Mouse (Mus musculus): Measurements from ENCODE around the gene Nsun5. TPM values are rescaled to one million over a fixed set of nuclear protein-coding genes. Genes with fewer than 3 reads are reported as not detected.

The Nsun5 gene
- polyA plus RNA-seq, 1 experiment = 14.2 TPM

GRCm38 (mm10) chr5:135408114-135408513 is 38.4 kb downstream of the Nsun5 start:
- H3K27ac ChIP-seq (ENCODE audit: insufficient read depth, low read depth, low read length) = no peak overlapping the region
- H3K36me3 ChIP-seq (ENCODE audit: control insufficient read depth, insufficient read depth, low read length) = no peaks in the 10 kb centered on the region
- 81% methylated on average over 4 of the region's 4 CpGs for WGBS
- TF ChIP-seq CTCF (IDR thresholded peaks at IDR 0.05; ENCODE audit: extremely low read depth, insufficient read length, insufficient replicate concordance, low read depth, low read length) (no peak), POLR2A (IDR thresholded peaks at IDR 0.05; ENCODE audit: low read depth, low read length) (no peak)
- no peaks in the 10 kb centered on the region for H3K27me3 ChIP-seq (ENCODE audit: control insufficient read depth, insufficient read depth, low read length)
- H3K4me3 ChIP-seq (ENCODE audit: low read depth, low read length) = no peak overlapping the region
- no peaks in the 10 kb centered on the region for H3K4me1 ChIP-seq (ENCODE audit: control insufficient read depth, insufficient read depth, insufficient read length, low read length)

- no peaks in the 10 kb centered on the region for H3K36me3 ChIP-seq (ENCODE audit: control insufficient read depth, insufficient read depth, low read length)
Observed at GRCm38 (mm10) chr5:135410266-135410665, 40.5 kb downstream of the Nsun5 start.

More at GRCm38 (mm10) chr5:135410266-135410665, 40.5 kb downstream of the Nsun5 start:
- TF ChIP-seq CTCF (IDR thresholded peaks at IDR 0.05; ENCODE audit: extremely low read depth, insufficient read length, insufficient replicate concordance, low read depth, low read length) = no peak
- TF ChIP-seq POLR2A (IDR thresholded peaks at IDR 0.05; ENCODE audit: low read depth, low read length) = no peak
- Histone ChIP-seq H3K4me1 (ENCODE audit: control insufficient read depth, insufficient read depth, insufficient read length, low read length) (no peaks in the 10 kb centered on the region), H3K27me3 (ENCODE audit: control insufficient read depth, insufficient read depth, low read length) (no peaks in the 10 kb centered on the region), H3K4me3 (ENCODE audit: low read depth, low read length) (no peak overlapping the region), H3K27ac (ENCODE audit: insufficient read depth, low read depth, low read length) (no peak overlapping the region)
- whole genome bisulfite sequencing = 90% methylated on average over 9 of the region's 9 CpGs

Other genes with a start within 250 kb of the Nsun5 start
- 4.8 and 5.3 TPM in 2 replicates for gene Tbl2, start 220.3 kb upstream of the Nsun5 start, polyA plus RNA-seq (2012; rRNA removed)
- 12.1 and 28.4 TPM in 2 replicates for gene Bcl7b, start 201.7 kb upstream of the Nsun5 start, polyA plus RNA-seq (2012; rRNA removed)
- gene Baz1b, start 182.7 kb upstream of the Nsun5 start, polyA plus RNA-seq (2012; rRNA removed) = 6.9 and 14.7 TPM in 2 replicates
- 2.2 and 8.7 TPM in 2 replicates for gene Fzd9, start 118.7 kb upstream of the Nsun5 start, polyA plus RNA-seq (2012; rRNA removed)
- not detected in 2 replicates for gene Fkbp6, start 19.9 kb upstream of the Nsun5 start, polyA plus RNA-seq (2012; rRNA removed)
- gene Trim50, start 16.7 kb upstream of the Nsun5 start, polyA plus RNA-seq (2012; rRNA removed) = 1.6 TPM in 1 of 2 replicates, not detected in the other
- gene Pom121, start 24.6 kb downstream of the Nsun5 start, polyA plus RNA-seq (2012; rRNA removed) = 18.2 and 26.3 TPM in 2 replicates
- gene Hip1, start 175.2 kb downstream of the Nsun5 start, polyA plus RNA-seq (2012; rRNA removed) = 4.7 and 8.0 TPM in 2 replicates
- gene Ccl26, start 193.6 kb downstream of the Nsun5 start, polyA plus RNA-seq (2012; rRNA removed) = not detected in 2 replicates
- gene Ccl24, start 203.1 kb downstream of the Nsun5 start, polyA plus RNA-seq (2012; rRNA removed) = 3.3 and 3.6 TPM in 2 replicates

Measured in small intestine, adult 2 months (tissue).